Mouse (Mus musculus): ENCODE results near the gene Stac. TPM values are rescaled to one million over a fixed set of nuclear protein-coding genes. Genes with fewer than 3 reads are reported as not detected.

Stac gene
- polyA plus RNA-seq, 1 experiment from 2014 or later, result 12.4 TPM

- Histone ChIP-seq H3K36me3 (ENCODE audit: control insufficient read depth, insufficient read depth, low read length) (no peaks in the 10 kb centered on the region), H3K4me3 (ENCODE audit: low read length) (no peak overlapping the region), H3K4me2 (ENCODE audit: low read length) (no peak overlapping the region), H3K9me3 (ENCODE audit: control insufficient read depth, low read length) (no peaks in the 10 kb centered on the region), H3K27me3 (replicated peaks; ENCODE audit: control insufficient read depth, insufficient read depth, low read length) (no peaks in the 10 kb centered on the region), H3K9ac (ENCODE audit: low read depth, low read length) (no peak overlapping the region), H3K27ac (ENCODE audit: low read depth, low read length) (no peak overlapping the region), H3K4me1 (ENCODE audit: control insufficient read depth, insufficient read depth, low read depth, low read length) (no peaks in the 10 kb centered on the region)
- WGBS, result 82% methylated on average over 5 of the region's 5 CpGs
- ATAC-seq, result no peak
These were observed 118.5 kb downstream of the Stac start for GRCm38 (mm10) chr9:111571619-111572018.

GRCm38 (mm10) chr9:111564176-111564575, 126.0 kb downstream of the Stac start:
- Histone ChIP-seq H3K4me2 (ENCODE audit: low read length) (no peak overlapping the region), H3K4me3 (ENCODE audit: low read length) (no peak overlapping the region), H3K36me3 (ENCODE audit: control insufficient read depth, insufficient read depth, low read length) (no peaks in the 10 kb centered on the region), H3K9ac (ENCODE audit: low read depth, low read length) (no peak overlapping the region), H3K9me3 (ENCODE audit: control insufficient read depth, low read length) (no peaks in the 10 kb centered on the region), H3K27me3 (replicated peaks; ENCODE audit: control insufficient read depth, insufficient read depth, low read length) (no peaks in the 10 kb centered on the region), H3K27ac (ENCODE audit: low read depth, low read length) (no peak overlapping the region), H3K4me1 (ENCODE audit: control insufficient read depth, insufficient read depth, low read depth, low read length) (peaks cover 3% of the 10 kb centered on the region; the same call in 1 of the 2 replicates)
- 97% methylated on average over 6 of the region's 6 CpGs for WGBS
- no peak for ATAC-seq

- Histone ChIP-seq H3K9me3 (ENCODE audit: control insufficient read depth, low read length) (no peaks in the 10 kb centered on the region), H3K36me3 (ENCODE audit: control insufficient read depth, insufficient read depth, low read length) (no peaks in the 10 kb centered on the region), H3K4me2 (ENCODE audit: low read length) (no peak overlapping the region), H3K27ac (ENCODE audit: low read depth, low read length) (no peak overlapping the region), H3K4me3 (ENCODE audit: low read length) (no peak overlapping the region), H3K9ac (ENCODE audit: low read depth, low read length) (no peak overlapping the region), H3K4me1 (ENCODE audit: control insufficient read depth, insufficient read depth, low read depth, low read length) (peaks cover 3% of the 10 kb centered on the region; the same call in 1 of the 2 replicates), H3K27me3 (replicated peaks; ENCODE audit: control insufficient read depth, insufficient read depth, low read length) (no peaks in the 10 kb centered on the region)
- no peak for ATAC-seq
- 80% methylated on average over 7 of the region's 7 CpGs for WGBS
These were observed 126.9 kb downstream of the Stac start for GRCm38 (mm10) chr9:111563226-111563625.

- Histone ChIP-seq H3K4me2 (ENCODE audit: low read length) (no peak overlapping the region), H3K27ac (ENCODE audit: low read depth, low read length) (no peak overlapping the region), H3K36me3 (ENCODE audit: control insufficient read depth, insufficient read depth, low read length) (no peaks in the 10 kb centered on the region), H3K4me1 (ENCODE audit: control insufficient read depth, insufficient read depth, low read depth, low read length) (peaks cover 3% of the 10 kb centered on the region; the same call in 1 of the 2 replicates), H3K4me3 (ENCODE audit: low read length) (no peak overlapping the region), H3K27me3 (replicated peaks; ENCODE audit: control insufficient read depth, insufficient read depth, low read length) (no peaks in the 10 kb centered on the region), H3K9me3 (ENCODE audit: control insufficient read depth, low read length) (no peaks in the 10 kb centered on the region), H3K9ac (ENCODE audit: low read depth, low read length) (no peak overlapping the region)
- ATAC-seq, result no peak
- 61% methylated on average over 19 of the region's 19 CpGs for WGBS
These were observed 127.7 kb downstream of the Stac start for GRCm38 (mm10) chr9:111562217-111562988.

- no peak for ATAC-seq
- H3K27me3 ChIP-seq (replicated peaks; ENCODE audit: control insufficient read depth, insufficient read depth, low read length), result no peaks in the 10 kb centered on the region
- no peak overlapping the region for H3K4me3 ChIP-seq (ENCODE audit: low read length)
- H3K36me3 ChIP-seq (ENCODE audit: control insufficient read depth, insufficient read depth, low read length), result no peaks in the 10 kb centered on the region
- H3K9ac ChIP-seq (ENCODE audit: low read depth, low read length), result no peak overlapping the region
- no peak overlapping the region for H3K27ac ChIP-seq (ENCODE audit: low read depth, low read length)
- H3K4me2 ChIP-seq (ENCODE audit: low read length), result no peak overlapping the region
- WGBS, result 66% methylated on average over 3 of the region's 3 CpGs
- no peaks in the 10 kb centered on the region for H3K9me3 ChIP-seq (ENCODE audit: control insufficient read depth, low read length)
- no peaks in the 10 kb centered on the region for H3K4me1 ChIP-seq (ENCODE audit: control insufficient read depth, insufficient read depth, low read depth, low read length)
These were observed 133.4 kb downstream of the Stac start for GRCm38 (mm10) chr9:111556699-111557098.

GRCm38 (mm10) chr9:111552865-111553264, 137.3 kb downstream of the Stac start:
- no peak overlapping the region for H3K9ac ChIP-seq (ENCODE audit: low read depth, low read length)
- no peaks in the 10 kb centered on the region for H3K9me3 ChIP-seq (ENCODE audit: control insufficient read depth, low read length)
- no peaks in the 10 kb centered on the region for H3K36me3 ChIP-seq (ENCODE audit: control insufficient read depth, insufficient read depth, low read length)
- no peak overlapping the region for H3K4me3 ChIP-seq (ENCODE audit: low read length)
- ATAC-seq, result no peak
- 57% methylated on average over 3 of the region's 3 CpGs for WGBS
- no peaks in the 10 kb centered on the region; the same call in 1 of the 2 replicates for H3K4me1 ChIP-seq (ENCODE audit: control insufficient read depth, insufficient read depth, low read depth, low read length)
- no peaks in the 10 kb centered on the region for H3K27me3 ChIP-seq (replicated peaks; ENCODE audit: control insufficient read depth, insufficient read depth, low read length)
- H3K27ac ChIP-seq (ENCODE audit: low read depth, low read length), result no peak overlapping the region
- H3K4me2 ChIP-seq (ENCODE audit: low read length), result no peak overlapping the region

GRCm38 (mm10) chr9:111551461-111552190, 138.5 kb downstream of the Stac start:
- no peak overlapping the region for H3K4me2 ChIP-seq (ENCODE audit: low read length)
- H3K36me3 ChIP-seq (ENCODE audit: control insufficient read depth, insufficient read depth, low read length), result no peaks in the 10 kb centered on the region
- H3K4me1 ChIP-seq (ENCODE audit: control insufficient read depth, insufficient read depth, low read depth, low read length), result no peaks in the 10 kb centered on the region; the same call in 1 of the 2 replicates
- WGBS, result 62% methylated on average over 15 of the region's 15 CpGs
- no peak overlapping the region for H3K27ac ChIP-seq (ENCODE audit: low read depth, low read length)
- H3K27me3 ChIP-seq (replicated peaks; ENCODE audit: control insufficient read depth, insufficient read depth, low read length), result no peaks in the 10 kb centered on the region
- H3K9ac ChIP-seq (ENCODE audit: low read depth, low read length), result no peak overlapping the region
- no peaks in the 10 kb centered on the region for H3K9me3 ChIP-seq (ENCODE audit: control insufficient read depth, low read length)
- H3K4me3 ChIP-seq (ENCODE audit: low read length), result no peak overlapping the region
- no peak for ATAC-seq

- ATAC-seq, result no peak
- 83% methylated on average over 8 of the region's 8 CpGs for WGBS
- no peak overlapping the region for H3K4me2 ChIP-seq (ENCODE audit: low read length)
These were observed 139.2 kb downstream of the Stac start for GRCm38 (mm10) chr9:111550963-111551321.

GRCm38 (mm10) chr9:111550281-111550962, 139.7 kb downstream of the Stac start:
- H3K4me2 ChIP-seq (ENCODE audit: low read length), result no peak overlapping the region
- H3K27ac ChIP-seq (ENCODE audit: low read depth, low read length), result no peak overlapping the region
- no peak for ATAC-seq
- no peaks in the 10 kb centered on the region; the same call in 1 of the 2 replicates for H3K4me1 ChIP-seq (ENCODE audit: control insufficient read depth, insufficient read depth, low read depth, low read length)
- no peaks in the 10 kb centered on the region for H3K27me3 ChIP-seq (replicated peaks; ENCODE audit: control insufficient read depth, insufficient read depth, low read length)
- no peaks in the 10 kb centered on the region for H3K9me3 ChIP-seq (ENCODE audit: control insufficient read depth, low read length)
- 80% methylated on average over 21 of the region's 21 CpGs for WGBS
- H3K4me3 ChIP-seq (ENCODE audit: low read length), result no peak overlapping the region
- H3K36me3 ChIP-seq (ENCODE audit: control insufficient read depth, insufficient read depth, low read length), result no peaks in the 10 kb centered on the region
- H3K9ac ChIP-seq (ENCODE audit: low read depth, low read length), result no peak overlapping the region

More at GRCm38 (mm10) chr9:111550963-111551321, 139.2 kb downstream of the Stac start:
- Histone ChIP-seq H3K4me3 (ENCODE audit: low read length) (no peak overlapping the region), H3K9ac (ENCODE audit: low read depth, low read length) (no peak overlapping the region), H3K36me3 (ENCODE audit: control insufficient read depth, insufficient read depth, low read length) (no peaks in the 10 kb centered on the region), H3K27ac (ENCODE audit: low read depth, low read length) (no peak overlapping the region), H3K9me3 (ENCODE audit: control insufficient read depth, low read length) (no peaks in the 10 kb centered on the region), H3K4me1 (ENCODE audit: control insufficient read depth, insufficient read depth, low read depth, low read length) (no peaks in the 10 kb centered on the region; the same call in 1 of the 2 replicates), H3K27me3 (replicated peaks; ENCODE audit: control insufficient read depth, insufficient read depth, low read length) (no peaks in the 10 kb centered on the region)
